In genomic region chr1:121360561-121360960, GRCm38 (mm10) we compare ENCODE assay signal across 23 mouse cellular contexts. TPM values are rescaled to one million over a fixed set of nuclear protein-coding genes. Genes with fewer than 3 reads are reported as not detected.
A peak's percentile ranks its signal among the peaks of the same experiment; 100 is the strongest.
DNase-seq lines count a peak whose midpoint lies in the region; ATAC-seq lines count a peak whose summit lies in the region.
"Had no signal": no experiment of that assay in that cellular context is flagged by ENCODE, and none has a peak within 500 bp of the region (broad histone marks: within the 10 kb centered on the region; RNA-seq: fewer than 3 reads in every experiment).

No protein-coding gene starts in this region.

- H3K4me2 ChIP-seq in neural tube, embryonic 15.5 days, result no peak overlapping the region
- H3K4me2 ChIP-seq: embryonic facial prominence, embryonic 13.5 days; heart, embryonic 13.5 days; hindbrain, embryonic 12.5 days; limb, embryonic 13.5 days; midbrain, embryonic 15.5 days; stomach, embryonic 15.5 days had no signal

- H3K4me3 ChIP-seq in neural tube, embryonic 15.5 days (replicated peaks), result no peak overlapping the region
- H3K4me3 ChIP-seq: embryonic facial prominence, embryonic 13.5 days; forebrain, embryonic 10.5 days; heart, embryonic 13.5 days; hindbrain, embryonic 12.5 days; limb, embryonic 13.5 days; megakaryocyte, embryonic 14.5 days; midbrain, embryonic 15.5 days; stomach, embryonic 15.5 days had no signal

- WGBS in neural tube, embryonic 15.5 days, result 58% methylated on average over 4 of the region's 4 CpGs

- H3K9ac ChIP-seq in neural tube, embryonic 15.5 days (replicated peaks), result no peak overlapping the region
- H3K9ac ChIP-seq: embryonic facial prominence, embryonic 13.5 days; heart, embryonic 13.5 days; hindbrain, embryonic 12.5 days; limb, embryonic 13.5 days; liver, embryonic 14.5 days; midbrain, embryonic 15.5 days; stomach, embryonic 15.5 days had no signal

- H3K27me3 ChIP-seq in neural tube, embryonic 15.5 days (replicated peaks), result no peaks in the 10 kb centered on the region
- H3K27me3 ChIP-seq: embryonic facial prominence, embryonic 13.5 days; heart, embryonic 13.5 days; megakaryocyte, embryonic 14.5 days; midbrain, embryonic 15.5 days; stomach, embryonic 15.5 days had no signal

- no peaks in the 10 kb centered on the region for H3K4me1 ChIP-seq in neural tube, embryonic 15.5 days
- H3K4me1 ChIP-seq: embryonic facial prominence, embryonic 13.5 days; forebrain, embryonic 10.5 days; heart, embryonic 13.5 days; hindbrain, embryonic 12.5 days; megakaryocyte, embryonic 14.5 days; midbrain, embryonic 15.5 days; stomach, embryonic 15.5 days had no signal

- ATAC-seq in neural tube, embryonic 15.5 days (ENCODE audit: low FRiP score), result 0 out of 2 replicates have a peak, but pooled peaks have one; percentile 17
- ATAC-seq in inflammation-experienced regulatory T-cells, adult 6 months, result no peak
- ATAC-seq: lung, postnatal 0 days; midbrain, embryonic 15.5 days had no signal

- peak; percentile 41 to 57 for DNase-seq in adrenal gland, adult (ENCODE audit: inconsistent age in 2 of 2, low spot score in 1 of 2)
- no peak for DNase-seq in adrenal gland, adult 18-20 months (ENCODE audit: low spot score in 2 of 2)
- no peak for DNase-seq in neural tube, embryonic 10.5 days (ENCODE audit: extremely low spot score, low spot score)
- DNase-seq in fibroblast of lung, adult 2 months (ENCODE audit: low read depth), result peak; percentile 46
- no peak for DNase-seq in lung, postnatal 25 days (ENCODE audit: low spot score)
- no peak for DNase-seq in gastrocnemius, postnatal 36 days
- DNase-seq: cerebellum, adult 9-10 months; gastrocnemius, postnatal 10 days; kidney, adult 11 months; kidney, postnatal 14 days; thymus, postnatal 14 days had no signal

- no peaks in the 10 kb centered on the region for H3K36me3 ChIP-seq in neural tube, embryonic 15.5 days
- H3K36me3 ChIP-seq: embryonic facial prominence, embryonic 13.5 days; forebrain, embryonic 10.5 days; heart, embryonic 13.5 days; hindbrain, embryonic 12.5 days; limb, embryonic 13.5 days; midbrain, embryonic 15.5 days; stomach, embryonic 15.5 days had no signal

- H3K27ac ChIP-seq in neural tube, embryonic 15.5 days (replicated peaks), result no peak overlapping the region
- H3K27ac ChIP-seq: embryonic facial prominence, embryonic 13.5 days; forebrain, embryonic 10.5 days; heart, embryonic 13.5 days; hindbrain, embryonic 12.5 days; limb, embryonic 13.5 days; liver, embryonic 14.5 days; midbrain, embryonic 15.5 days; stomach, embryonic 15.5 days had no signal

- no peaks in the 10 kb centered on the region for H3K9me3 ChIP-seq in neural tube, embryonic 15.5 days (replicated peaks)
- H3K9me3 ChIP-seq: embryonic facial prominence, embryonic 13.5 days; forebrain, embryonic 10.5 days; hindbrain, embryonic 12.5 days; limb, embryonic 13.5 days; midbrain, embryonic 15.5 days; stomach, embryonic 15.5 days had no signal

- intact Hi-C loops in gastrocnemius, postnatal 36 days (cut with DNase I), result no loop called here

RNA-seq across cellular contexts. Expression of gene Insig2, which starts 28.2 kb away (rescaled TPM):
- total RNA-seq in adrenal gland, adult 18-20 months (2021), result 10 to 100 TPM; 49.3 to 61.4 TPM
- polyA plus RNA-seq in neural tube, embryonic 15.5 days (2015; fragmentation: Nextera tagmentation; extraction: Ambion mirVana), result 41.3 and 49.3 TPM in 2 replicates
- polyA plus RNA-seq in inflammation-experienced regulatory T-cells, adult 6 months (2017; shearing (Covaris generic)), result 10 to 100 TPM; 29.6 to 34.8 (median 30.4) TPM
- 10 to 100 TPM; 58.0 to 59.8 TPM for total RNA-seq in gastrocnemius, postnatal 36 days (2021)

Comparison
In these comparisons a context has a peak if more than half of its experiments do, and no peak if none do; other contexts are left out.
1. DNase-seq: peak in adrenal gland, adult (2 of 2) and fibroblast of lung, adult 2 months (single experiment); none in adrenal gland, adult 18-20 months (0 of 2), neural tube, embryonic 10.5 days (single experiment), lung, postnatal 25 days (single experiment) and gastrocnemius, postnatal 36 days (0 of 2).